Mouse (Mus musculus) retina, embryonic 14.5 days (tissue): Measurements from ENCODE around the gene Bahcc1.

ENCODE experiments used
- DNase-seq: peaks from one replicate; pipeline ENCODE4 v3.0.0-alpha.2; 2015; ENCODE audit warnings: low spot score

Bahcc1 gene

DNA sequence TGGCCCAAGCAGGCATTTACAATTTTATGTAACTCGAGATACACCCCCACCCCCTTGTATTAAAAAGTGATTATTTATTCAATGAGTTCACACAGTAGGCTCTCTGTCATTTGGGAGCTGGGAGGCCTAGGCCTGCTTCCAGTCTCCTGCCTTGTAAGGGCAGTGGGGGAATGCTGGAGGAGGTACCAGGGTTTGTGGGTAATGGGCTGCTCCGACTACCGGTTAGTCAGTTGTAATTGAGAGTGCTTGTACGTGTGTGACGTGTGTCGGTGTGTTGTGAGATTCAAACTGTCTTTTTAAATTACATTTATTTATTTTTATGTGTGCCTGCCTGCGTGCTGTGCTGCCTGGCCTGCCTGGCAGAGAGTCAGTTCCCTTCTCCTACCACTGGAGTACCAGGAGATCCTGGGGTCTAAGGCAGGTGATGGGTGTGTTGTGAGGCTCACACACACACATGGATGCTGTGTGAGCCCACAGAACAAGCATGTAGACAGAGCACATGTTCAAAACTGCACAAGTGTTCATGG is 3.8 kb upstream of the Bahcc1 start:
- DNase-seq, result peak; percentile 48

DNA sequence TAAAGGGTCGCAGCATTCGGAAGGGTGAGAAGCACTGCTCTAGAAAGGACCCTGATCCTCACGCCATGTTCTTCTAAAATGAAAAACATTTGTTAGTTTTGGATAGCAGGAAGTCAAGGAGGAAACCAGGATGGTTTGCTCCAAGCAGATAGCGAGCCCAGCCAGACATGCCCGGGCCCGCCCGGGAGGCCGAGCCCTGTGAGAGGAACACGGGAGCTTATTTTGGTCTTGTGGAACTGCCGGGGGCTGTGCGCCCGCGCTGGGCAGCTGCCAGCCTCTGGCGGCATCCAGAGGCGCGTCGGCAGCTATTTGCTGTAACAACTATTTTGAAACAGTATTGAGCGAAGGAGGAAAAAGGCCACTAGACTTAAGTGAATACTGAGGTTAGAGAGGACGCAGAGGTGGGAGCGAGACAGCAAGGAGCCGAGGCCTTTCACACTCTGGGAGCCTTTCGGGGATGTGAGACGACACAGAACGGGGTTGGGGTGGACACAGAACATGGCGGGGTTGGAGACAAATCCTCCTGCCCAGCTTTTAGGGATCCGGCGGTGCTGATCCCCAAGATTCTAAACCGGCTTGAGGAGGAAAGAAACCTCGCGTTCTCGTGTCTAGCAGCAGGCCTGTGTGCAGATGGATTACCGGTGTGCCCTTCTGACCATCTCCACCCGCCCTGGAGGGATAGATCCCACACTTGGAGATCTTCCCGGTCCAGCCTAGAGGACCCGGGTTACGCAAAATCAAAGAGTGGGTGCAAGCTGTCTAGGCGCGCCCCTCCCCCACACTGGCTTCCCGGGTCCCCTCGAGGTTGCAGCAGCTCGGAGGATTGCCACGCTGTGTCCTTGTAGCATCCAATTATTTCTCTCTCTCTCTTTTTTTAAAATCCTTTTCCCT is 2.6 kb upstream of the Bahcc1 start:
- peak; percentile 49 for DNase-seq

DNA sequence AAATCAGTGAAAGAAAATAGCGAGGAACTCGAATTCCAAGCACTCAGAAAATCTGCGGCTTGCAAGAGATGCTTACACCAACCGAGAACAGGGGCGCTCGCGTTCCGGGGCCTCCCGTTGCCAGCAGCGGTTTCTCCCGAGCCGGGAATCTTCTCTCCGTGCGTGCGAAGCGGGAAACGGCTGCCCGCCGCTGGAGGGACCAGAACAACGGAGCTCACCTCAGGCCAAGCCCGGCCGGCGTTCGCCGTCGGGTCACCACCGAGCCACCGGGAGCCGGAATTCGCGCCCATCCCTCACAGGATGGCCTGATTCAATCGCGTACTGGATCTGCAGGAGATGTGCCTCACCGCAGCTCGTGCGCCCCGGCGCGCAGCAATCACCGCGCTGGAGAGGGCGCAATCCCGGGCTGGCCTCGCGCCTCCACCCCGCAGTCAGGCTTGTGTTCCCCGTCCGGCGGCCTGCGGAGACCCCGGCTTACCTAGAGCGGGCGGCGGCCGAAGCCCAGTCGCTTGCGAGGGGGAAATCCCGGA is 1.8 kb upstream of the Bahcc1 start:
- peak; percentile 67 for DNase-seq

DNA sequence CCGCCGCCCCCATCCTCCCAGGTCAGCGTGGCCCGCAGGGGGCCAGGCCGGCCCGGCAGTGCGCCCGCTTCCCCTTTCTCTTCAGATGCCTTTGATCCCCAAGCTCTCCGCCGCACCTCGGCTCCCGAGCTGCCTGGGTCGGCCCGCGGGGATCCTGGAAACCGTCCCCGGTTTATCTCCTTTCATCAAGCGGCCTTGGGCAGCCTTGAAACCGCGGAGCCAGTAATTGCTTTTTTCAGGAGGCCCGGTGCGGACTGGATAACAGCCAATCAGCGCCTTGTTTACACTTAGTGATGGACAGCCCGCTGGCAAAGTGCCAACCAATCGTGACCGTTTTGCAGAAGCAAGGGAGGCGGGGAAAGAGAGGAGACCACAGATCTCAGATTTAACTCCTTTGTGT is 1.4 kb upstream of the Bahcc1 start:
- peak; percentile 100 for DNase-seq

DNA sequence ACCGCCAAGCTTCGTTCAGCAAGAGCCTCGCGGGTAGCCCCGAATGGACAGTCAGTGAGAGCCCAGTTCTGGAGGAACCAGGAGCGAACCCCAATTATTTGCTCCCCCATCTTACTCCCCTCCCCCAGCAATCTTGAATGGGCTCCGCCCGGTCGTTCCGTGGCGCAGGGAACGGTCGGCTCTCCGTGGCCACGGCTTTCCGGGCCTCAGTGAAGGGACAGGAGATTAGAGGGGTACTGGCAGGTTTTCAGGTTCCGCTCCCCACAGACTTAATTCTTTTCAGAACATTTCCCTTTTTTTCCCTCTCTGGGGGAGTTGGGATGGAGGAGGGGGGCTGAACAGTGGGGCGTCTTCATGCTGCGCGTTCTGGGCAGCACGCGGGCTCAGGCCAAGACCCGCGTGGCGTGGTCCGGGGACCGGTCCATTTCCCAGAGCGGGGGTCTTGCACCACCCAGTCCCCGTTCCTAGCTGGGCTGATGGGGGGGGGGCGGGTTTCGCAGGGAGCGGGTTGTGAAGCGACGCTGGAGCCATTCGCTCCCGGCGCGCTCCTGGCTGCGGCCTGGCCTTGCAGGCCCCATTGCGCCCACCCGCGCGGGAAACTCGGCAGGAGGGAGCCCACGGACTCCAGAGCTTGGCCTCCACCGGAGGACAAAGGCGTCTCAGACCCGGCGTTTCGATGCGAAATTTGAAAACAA is 841 bp downstream of the Bahcc1 start:
- peak; percentile 72 for DNase-seq

DNA sequence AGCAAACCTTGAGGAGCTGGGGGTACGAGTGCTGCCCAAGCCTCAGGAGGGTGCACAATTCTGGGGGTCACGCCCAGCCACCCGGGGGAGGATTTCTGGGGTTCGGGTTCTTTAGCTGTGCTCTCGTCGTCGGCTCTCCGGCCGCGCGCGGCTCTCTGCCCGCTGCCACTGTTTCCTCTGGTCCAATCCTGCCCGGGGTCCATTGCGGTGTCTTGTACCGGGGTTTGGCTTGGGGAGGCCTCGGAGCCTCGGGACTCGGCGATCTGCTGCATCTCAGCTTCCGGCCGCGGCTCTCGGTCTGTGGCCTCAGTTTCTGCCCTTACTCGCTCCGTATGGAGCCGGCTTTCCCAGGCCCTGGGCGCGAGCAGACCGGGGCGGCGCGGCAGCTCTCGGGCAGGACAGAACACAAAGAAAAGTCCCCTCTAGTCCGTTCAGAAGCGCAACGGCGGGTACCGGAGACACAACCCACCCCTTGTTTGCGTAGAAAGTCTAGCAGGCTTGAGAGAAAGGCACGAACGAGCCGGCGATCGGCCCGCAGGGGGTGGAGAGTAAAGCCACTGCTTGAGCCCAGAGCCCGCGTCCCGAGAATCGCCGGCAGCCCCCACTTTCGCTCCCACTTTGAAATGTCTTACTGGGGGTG is 1.5 kb downstream of the Bahcc1 start:
- peak; percentile 67 for DNase-seq

DNA sequence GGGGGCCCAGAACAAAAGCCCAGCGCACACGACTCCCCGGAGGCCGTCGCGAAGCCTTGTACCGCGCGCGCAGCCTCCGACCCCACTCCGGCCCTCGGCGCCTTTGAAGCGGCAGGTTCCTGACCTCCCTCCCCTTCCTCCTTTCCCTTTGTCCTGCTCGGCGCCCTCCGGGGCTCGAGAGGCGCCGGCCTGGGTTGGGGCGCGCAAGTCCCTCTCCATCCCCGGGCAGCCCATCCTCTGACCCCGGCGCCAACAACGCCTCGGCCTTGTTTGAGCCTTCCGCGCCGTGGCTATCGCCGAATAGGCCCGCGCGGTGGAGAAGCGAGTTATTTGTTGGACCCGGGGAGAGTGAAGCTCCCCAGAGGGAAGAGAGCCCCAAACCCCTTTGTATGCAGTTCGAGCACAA is 2.0 kb downstream of the Bahcc1 start:
- no peak for DNase-seq

DNA sequence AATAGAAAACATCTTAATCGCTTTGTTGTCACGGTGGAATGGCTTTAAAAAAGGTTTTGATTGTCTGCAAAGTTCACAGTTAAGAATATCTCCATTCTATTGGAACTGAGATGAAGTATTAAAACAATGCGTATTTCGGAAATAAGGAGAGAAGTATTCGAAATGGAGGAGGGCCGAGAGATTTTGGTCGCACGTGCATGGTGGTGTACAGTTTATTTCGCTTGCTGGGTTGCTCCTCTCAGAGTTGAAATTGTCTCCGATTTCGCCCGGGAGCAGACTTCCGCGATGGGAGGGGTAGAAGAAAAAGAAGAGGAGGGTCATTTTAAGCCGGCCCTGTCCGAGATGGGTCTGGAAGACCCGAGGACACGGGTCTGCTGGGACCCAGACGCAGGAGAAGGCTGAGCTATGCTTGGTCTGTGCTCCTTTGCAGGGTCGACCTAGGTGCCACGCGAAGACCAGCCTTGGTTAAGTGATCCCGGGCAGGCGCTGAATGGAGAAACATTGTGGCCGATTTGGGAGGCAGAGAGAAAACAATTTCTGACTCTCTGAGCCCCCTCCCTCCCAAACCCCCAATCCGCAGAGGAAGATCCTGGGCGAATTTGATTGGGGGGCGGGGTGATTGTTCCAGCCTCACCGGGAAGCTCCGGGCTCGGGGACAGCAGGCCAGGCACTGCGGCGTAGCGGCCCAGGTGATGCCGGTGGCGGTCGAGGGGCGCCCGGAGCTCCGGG is 2.8 kb downstream of the Bahcc1 start:
- DNase-seq, result peak; percentile 74

DNA sequence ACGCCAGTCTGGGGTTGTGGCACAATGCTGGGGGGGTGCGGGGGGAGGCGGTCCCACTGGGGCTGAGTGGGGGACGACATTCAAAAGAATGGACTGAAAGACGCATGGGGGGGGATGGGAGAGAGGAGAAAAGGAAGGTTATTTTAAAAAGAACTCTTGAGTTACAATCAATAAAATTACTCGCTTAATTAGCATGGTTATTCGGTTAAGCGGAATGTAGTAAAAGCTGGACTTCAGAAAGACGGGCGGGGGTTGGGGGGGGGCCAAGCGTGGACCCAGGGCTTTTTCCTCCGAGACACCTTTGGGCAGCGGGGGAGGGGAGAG is 3.3 kb downstream of the Bahcc1 start:
- DNase-seq, result no peak

DNA sequence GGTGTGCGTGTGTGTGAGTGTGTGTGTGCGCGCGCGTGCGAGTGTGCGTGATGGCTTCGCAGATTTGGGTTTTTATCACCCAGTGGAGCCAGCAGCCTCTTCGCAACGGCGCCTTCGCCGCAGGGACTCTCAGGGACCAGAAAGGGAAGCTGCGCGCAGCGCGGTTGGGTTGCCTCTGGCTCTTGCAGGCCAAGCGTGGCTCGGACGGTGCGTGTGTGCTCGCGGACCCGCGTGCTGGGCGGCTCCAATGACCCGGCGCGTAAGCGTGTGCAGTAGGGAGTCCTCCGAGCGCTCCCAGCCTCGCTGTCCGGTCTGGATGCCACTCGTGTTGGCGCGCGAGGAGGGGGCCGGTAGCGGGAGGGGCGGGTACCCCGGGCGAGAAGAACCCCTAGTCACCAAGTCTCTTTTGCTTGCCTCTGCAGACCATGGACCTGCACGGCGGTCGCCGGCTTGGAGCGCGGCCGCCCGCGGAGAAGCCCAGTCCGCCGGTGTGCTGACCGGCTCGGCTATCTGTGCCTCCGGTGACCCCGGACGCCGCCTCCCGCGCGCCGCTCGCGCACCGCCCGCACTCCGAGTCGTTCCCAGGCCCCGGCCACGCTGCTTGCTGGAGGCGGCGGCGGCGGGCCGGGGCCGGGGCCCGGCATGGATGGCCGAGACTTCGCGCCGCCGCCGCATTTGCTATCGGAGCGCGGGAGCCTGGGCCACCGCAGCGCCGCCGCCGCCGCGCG is 3.9 kb downstream of the Bahcc1 start:
- peak; percentile 74 for DNase-seq

DNA sequence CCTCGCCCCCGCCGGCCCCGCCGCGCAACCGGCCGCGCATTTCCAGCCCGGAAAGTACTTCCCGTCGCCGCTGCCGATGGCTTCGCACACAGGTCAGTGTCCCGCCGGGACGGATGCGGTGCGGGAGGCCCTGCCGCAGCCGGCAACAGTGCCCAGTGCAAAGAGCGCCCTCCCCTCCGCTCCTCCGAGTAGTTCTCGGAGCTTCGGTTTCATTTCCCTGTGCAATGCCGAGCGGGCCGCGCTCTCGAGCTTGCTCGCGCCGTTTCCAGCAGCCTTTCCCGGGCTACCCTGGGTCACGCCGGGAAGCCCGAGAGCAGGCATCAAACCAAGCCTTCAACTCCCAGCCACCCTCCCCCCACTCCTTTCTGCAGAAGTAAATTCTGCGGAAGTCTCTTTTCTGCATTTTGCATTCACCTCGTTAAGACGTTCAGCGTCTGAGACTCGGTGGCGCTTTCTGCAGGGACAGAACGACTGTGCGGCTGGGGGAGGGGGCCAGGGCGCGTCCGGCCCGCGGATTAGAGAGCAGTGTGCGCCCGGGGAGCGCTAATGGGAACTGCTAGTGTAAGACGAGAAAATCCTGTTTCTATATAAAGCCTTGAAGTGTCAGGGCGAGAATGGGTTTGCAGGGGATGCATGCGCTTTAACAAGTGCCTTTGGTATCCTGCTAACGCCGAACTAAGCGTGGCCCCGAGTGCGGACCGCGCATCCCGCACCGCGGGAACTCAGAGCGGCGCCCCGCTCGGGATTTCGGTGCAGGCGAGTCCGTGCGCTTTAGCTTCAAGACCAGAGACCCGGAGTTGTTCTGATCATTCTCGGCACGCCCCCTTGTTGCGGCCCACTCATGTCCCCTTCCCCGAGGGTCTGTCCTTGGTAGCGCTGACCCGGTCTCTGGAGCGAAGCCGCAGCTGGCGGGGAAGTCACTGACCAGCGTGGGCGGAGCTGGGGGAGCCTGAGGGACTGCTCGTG is 4.7 kb downstream of the Bahcc1 start:
- DNase-seq, result peak; percentile 74

DNA sequence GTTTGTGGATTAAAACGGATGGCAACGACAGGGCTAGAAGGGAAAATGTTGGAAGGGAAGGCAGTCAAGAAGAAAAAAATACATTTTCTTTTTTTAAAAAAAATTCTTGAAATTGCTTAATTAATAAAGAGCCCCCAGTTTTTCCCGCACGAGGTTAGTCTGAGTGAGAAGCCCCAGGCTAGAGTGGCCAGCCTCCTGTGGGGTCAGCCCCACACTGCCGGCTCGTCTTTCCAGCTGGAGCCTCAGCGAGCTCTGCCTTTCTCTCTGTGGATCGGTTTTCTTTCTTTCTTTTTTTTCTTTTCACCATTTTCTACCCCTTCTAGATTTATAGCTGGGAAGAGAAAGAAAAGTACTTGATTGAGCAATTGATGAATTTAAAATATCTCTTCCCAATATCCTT is 5.6 kb downstream of the Bahcc1 start:
- no peak for DNase-seq

DNA sequence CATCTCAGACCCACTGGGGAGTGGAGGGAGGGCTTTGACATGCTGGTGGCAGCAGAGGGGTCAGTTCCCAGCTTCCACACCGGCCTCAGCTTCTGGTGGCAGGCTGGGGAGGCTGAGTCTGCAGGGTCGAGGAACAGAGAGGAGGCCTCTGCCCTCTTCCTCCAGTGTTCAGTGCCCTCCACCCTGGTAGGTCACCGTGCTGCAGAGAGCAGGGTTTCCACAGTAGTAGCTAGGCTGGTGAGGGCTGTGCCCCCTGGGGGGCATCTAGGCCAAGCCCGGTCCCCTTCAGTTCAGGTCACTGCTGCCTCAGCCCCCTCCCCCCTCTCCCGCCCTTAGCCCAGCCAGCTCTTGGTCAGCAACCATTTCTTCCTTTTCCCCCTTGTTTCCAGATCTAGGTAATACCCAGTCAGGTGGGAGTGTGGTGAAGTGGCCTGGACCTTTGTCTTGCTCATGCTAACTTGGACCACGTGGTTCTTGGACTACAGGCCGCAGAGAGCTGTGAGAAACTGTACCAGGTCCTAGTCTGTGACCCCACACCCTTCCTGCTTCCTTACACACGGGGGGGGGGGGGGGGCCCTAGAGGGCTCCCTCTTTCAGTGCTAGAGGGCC is 6.1 kb downstream of the Bahcc1 start:
- DNase-seq, result peak; percentile 75

DNA sequence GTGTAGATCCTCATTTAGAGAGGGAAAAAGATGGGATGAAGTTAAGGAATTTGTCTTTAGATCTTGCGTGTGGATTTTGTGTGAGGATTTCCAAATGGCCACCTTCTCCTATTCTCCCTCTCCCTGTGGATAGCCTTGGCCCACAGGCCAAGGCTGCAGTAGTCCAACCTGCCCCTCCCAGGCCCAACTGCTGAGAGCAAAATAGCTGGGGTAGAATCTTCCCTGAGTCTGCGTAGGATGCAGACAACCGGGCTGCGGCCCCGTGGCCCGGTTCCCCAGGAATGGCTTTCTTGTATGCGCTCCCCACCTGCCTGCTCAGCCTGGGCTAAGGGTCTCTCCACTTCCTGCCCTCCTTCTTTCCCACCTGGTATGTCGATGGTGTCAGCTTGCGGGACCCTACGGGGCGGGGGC is 6.8 kb downstream of the Bahcc1 start:
- DNase-seq, result peak; percentile 49

DNA sequence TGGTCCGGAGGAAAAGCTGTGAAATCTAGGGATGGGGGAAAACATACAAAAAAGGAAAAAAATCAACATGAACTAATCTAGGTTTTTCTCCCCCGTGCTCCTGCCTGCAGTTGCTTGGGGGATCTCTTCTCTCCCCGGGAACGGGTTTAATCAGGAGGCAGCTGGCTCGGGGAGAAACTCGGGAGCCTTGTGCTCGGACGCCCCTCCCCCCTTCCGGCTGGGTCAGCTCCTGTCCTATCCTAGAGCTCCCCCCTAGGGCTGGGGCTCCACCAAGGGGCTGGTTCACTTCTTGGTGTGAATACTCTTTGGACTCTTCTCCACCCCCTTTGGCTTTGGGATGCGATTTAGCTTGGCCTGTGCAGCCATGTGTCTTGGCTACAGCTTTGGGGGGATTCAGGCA is 7.5 kb downstream of the Bahcc1 start:
- DNase-seq, result peak; percentile 92

DNA sequence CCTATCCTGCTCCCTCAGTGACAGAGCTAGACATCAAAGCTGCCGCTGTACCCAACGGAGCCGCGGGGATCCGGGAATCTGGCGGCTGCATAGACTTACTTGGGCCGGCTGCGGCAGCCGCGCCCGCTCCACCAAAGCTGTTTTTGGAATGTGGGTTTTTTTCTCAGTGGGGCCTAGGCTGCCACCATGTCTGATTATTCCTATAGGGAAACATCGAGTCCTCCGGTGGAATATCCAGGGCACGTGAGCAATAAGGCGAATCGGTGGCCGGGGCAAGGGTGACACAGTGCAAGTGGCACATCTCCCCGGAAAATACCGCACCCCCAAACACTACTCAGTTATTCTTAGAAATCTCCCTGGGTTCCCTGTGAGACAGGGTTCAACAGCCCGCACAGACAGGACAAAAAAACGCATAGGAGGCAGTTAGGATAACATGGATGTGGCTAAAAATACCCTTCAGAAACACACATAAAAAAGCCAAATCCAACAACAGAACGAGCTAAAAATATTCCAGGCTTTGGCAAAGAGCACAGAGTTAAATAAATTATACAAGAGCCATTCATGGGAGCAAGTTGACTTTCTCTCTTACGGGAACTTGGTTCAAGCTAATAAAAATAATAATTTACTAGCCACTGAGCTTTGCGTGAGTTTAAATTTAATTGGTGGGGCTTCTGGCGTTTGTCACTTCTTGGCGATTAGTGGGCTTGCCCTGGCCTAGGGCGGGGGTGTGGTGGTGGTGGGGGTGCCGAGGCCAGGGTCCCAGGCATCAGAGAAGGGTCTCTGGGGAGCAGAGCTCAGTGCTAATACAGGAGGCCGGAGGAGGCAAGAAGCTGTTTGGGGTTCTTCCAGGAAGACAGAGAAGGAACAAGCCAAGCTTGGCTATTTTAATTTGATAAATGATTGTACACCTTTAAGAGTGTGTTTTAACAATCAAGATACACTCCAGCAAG is 8.5 kb downstream of the Bahcc1 start:
- DNase-seq, result peak; percentile 60

DNA sequence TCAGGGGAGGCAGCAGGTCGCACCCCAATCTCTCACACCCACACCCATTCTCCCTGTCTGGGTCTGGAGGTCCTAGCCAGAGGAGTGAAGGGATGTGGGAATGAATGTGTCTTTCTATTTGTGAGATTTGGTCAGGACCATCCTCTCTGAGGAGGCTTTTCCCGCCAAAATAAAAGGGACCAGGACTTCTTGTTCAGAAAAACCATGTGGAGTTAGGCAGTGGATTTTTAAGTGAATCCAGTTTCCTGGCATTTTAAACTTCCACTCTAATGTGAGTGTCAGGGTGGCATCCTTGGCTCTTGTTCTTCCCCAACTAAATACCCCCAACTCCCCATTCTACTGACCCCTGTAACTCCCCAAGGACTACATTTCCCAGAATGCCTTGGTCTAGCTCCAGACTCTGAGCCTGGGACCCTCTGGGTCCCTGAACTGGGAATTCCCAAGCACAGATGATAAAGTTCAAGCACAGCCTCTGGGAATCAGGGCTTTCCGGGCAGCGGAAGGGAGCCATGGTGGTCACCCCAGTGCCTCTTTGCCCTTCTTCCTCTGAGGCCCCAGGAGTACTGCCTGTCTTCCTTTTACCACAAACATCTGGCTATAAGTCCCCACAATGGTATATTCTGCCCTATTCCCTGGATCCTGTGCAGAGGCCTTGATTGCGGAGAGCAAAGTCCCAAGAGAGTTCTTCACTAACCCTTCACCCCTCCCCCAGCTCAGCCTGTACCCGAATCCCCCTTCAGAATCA is 9.4 kb downstream of the Bahcc1 start:
- DNase-seq, result peak; percentile 44
